Mouse (Mus musculus): ENCODE results near the gene Ttyh2.

DNA sequence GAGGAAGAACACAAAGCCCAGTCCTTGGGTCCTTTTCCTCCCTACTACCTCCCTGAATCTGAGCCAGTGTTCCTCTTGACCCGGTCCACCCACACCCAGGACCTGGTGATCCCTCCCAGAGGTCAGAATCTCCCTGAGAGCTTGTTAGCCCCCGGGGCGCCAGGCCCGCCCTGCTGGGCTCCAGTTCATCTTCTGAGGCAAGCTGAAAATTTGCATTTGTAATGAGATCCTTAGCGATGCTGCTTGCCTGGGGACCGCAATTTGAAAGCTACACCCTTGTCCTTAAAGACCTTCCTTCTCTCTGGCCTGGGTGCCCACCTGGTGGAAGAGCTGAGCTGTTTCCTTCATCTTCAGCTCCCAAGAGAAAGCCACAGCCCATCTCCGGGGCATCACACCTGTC is 17.4 kb downstream of the Ttyh2 start:
- TF ChIP-seq CTCF (IDR thresholded peaks at IDR 0.05; ENCODE audit: low read depth, low read length) (no peak), POLR2A (IDR thresholded peaks at IDR 0.05; ENCODE audit: extremely low read depth, insufficient read depth, low read length) (no peak)

Measured in liver, adult 2 months (tissue).